Mouse (Mus musculus) lung, embryonic 16.5 days (tissue): ENCODE measurements around the gene Arl2. TPM values are rescaled to one million over a fixed set of nuclear protein-coding genes. Genes with fewer than 3 reads are reported as not detected.
A peak's percentile ranks its signal among the peaks of the same experiment; 100 is the strongest.

Source experiments
- ATAC-seq: fragments of 200-750 bp; cut with Nextera tagmentation; 2 replicates; pipeline ENCODE4 v1.8.0; 2017; ENCODE audit warnings: low read depth, mild to moderate bottlenecking, moderate library complexity
- H3K27ac ChIP-seq: fragments of 300-500 bp; sonication (generic); 2 replicates; pipeline ENCODE4 v1.5.1; 2014; ENCODE audit warnings: mild to moderate bottlenecking, control low read depth, low read length
- H3K27me3 ChIP-seq: fragments of 300-500 bp; sonication (generic); 2 replicates; pipeline ENCODE4 v1.6.1; 2014; ENCODE audit warnings: low read depth, low read length, mixed read lengths; ENCODE audit not compliant: control insufficient read depth, insufficient read depth
- H3K36me3 ChIP-seq: fragments of 300-500 bp; sonication (generic); 2 replicates; pipeline ENCODE4 v1.6.1; 2014; ENCODE audit warnings: low read length; ENCODE audit not compliant: control insufficient read depth, insufficient read depth
- H3K4me1 ChIP-seq: fragments of 300-500 bp; sonication (generic); replicated peaks from 2 replicates; pipeline ENCODE4 v1.6.1; 2014; ENCODE audit warnings: low read length, mixed read lengths; ENCODE audit not compliant: control insufficient read depth, insufficient read depth
- H3K4me2 ChIP-seq: fragments of 300-500 bp; sonication (generic); 2 replicates; pipeline ENCODE4 v1.6.1; 2014; ENCODE audit warnings: low read depth, low read length, control low read depth
- H3K4me3 ChIP-seq: fragments of 300-500 bp; sonication (generic); 2 replicates; pipeline ENCODE4 v1.5.1; 2014; ENCODE audit warnings: mild to moderate bottlenecking, low read length, control low read depth
- H3K9ac ChIP-seq: fragments of 300-500 bp; sonication (generic); 2 replicates; pipeline ENCODE4 v1.6.1; 2014; ENCODE audit warnings: low read length, control low read depth
- H3K9me3 ChIP-seq: fragments of 300-500 bp; sonication (generic); 2 replicates; pipeline ENCODE4 v1.6.1; 2016; ENCODE audit warnings: low read length; ENCODE audit not compliant: control insufficient read depth
- WGBS: fragments of 180-500 bp; shearing (Covaris S2); extraction: QIAGEN DNeasy Blood & Tissue Kit; methylation state at CpG from one replicate; pipeline ENCODE4 v1.1.7; 2014; 5-methylcytosine and 5-hydroxymethylcytosine counted together
- polyA plus RNA-seq: library from polyadenylated mRNA; unstranded; fragments of >200 nt; fragmentation: Nextera tagmentation; extraction: Ambion mirVana; gene quantifications from 2 replicates; pipeline ENCODE4 v1.2.1, GENCODE M21; 2015

Arl2 gene
- polyA plus RNA-seq, 1 experiment from 2014 or later = 95.2 TPM

GRCm38 (mm10) chr19:6101186-6101585 is 40.2 kb downstream of the Arl2 start:
- Histone ChIP-seq H3K9me3 (no peaks in the 10 kb centered on the region), H3K36me3 (no peaks in the 10 kb centered on the region), H3K4me1 (no peaks in the 10 kb centered on the region), H3K4me2 (no peak overlapping the region), H3K27ac (no peak overlapping the region), H3K9ac (no peak overlapping the region), H3K27me3 (no peaks in the 10 kb centered on the region), H3K4me3 (no peak overlapping the region)
- ATAC-seq = no peak
- 54% methylated on average over 6 of the region's 6 CpGs for WGBS

DNA sequence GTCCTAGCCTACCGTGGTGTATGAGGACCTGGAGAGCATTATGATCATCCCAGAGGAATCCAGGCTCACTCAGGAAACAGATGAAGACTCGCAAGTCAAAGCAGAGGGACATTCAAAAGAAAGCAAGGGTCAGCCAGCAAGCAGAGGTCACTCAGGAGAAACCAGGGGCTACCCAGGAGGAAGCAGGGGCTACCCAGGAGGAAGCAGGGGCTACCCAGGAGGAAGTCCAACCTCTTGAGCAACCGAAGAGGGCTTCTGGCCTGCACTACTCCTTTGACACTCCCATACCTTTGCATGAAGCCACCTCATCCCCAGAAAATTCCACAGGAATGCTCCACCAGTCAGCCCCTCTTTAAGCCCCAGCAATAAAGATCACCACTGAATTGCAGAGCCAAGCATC is 43.5 kb downstream of the Arl2 start:
- H3K36me3 ChIP-seq = no peaks in the 10 kb centered on the region

GRCm38 (mm10) chr19:6094119-6094518 is 47.2 kb downstream of the Arl2 start, which contains the start of gene AC131692.1:
Gene AC131692.1, plus strand, starts transcription at chr19:6094419.
- Histone ChIP-seq H3K4me3 (no peak within 1 kb of the TSS), H3K27ac (no peak within 1 kb of the TSS), H3K9me3 (no peaks in the 10 kb centered on the region), H3K4me1 (no peaks in the 10 kb centered on the region), H3K36me3 (peaks cover 13% of the 10 kb centered on the region), H3K27me3 (no peaks in the 10 kb centered on the region), H3K9ac (no peak within 1 kb of the TSS), H3K4me2 (no peak within 1 kb of the TSS)
- ATAC-seq = no peak
- 86% methylated on average over 7 of the region's 7 CpGs for WGBS

More for the DNA sequence above, 43.5 kb downstream of the Arl2 start:
- Histone ChIP-seq H3K9me3 (no peaks in the 10 kb centered on the region), H3K4me3 (no peak overlapping the region), H3K27me3 (no peaks in the 10 kb centered on the region), H3K4me2 (no peak overlapping the region), H3K4me1 (no peaks in the 10 kb centered on the region), H3K27ac (no peak overlapping the region), H3K9ac (no peak overlapping the region)
- ATAC-seq = no peak
- WGBS = 75% methylated on average over 3 of the region's 3 CpGs

GRCm38 (mm10) chr19:6088841-6089240 is 52.5 kb downstream of the Arl2 start:
- no peaks in the 10 kb centered on the region for H3K27me3 ChIP-seq
- no peak overlapping the region for H3K9ac ChIP-seq
- no peak overlapping the region for H3K27ac ChIP-seq
- H3K36me3 ChIP-seq = peaks cover 17% of the 10 kb centered on the region
- H3K4me2 ChIP-seq = no peak overlapping the region
- ATAC-seq = no peak
- H3K4me3 ChIP-seq = no peak overlapping the region
- H3K4me1 ChIP-seq = peaks cover 11% of the 10 kb centered on the region
- 96% methylated on average over 13 of the region's 13 CpGs for WGBS
- H3K9me3 ChIP-seq = no peaks in the 10 kb centered on the region

DNA sequence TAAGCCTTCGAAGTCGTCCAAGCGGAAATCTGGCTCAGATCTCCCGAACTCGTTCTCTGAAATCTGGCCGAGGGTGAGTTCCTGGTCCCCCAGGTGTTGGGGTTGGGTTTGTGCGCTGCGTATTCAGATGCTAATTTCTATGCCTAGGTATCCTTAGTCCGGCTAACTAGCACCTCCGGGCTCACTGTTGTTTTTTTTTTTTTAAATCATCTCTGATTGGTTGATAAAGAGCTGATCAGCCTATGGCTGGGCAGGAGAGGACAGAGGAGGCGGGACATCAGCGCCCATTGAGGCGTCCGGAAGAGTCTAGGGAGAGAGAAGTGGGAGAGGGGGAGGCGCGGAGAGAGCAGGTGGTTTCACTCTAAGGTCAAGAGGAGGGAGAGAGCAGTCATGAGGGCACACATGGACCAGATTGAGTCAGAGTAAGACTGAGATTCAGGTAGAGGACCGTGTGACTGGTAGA is 55.9 kb downstream of the Arl2 start:
- Histone ChIP-seq H3K36me3 (peaks cover 15% of the 10 kb centered on the region), H3K27ac (peak overlapping the region; percentile 62), H3K4me3 (peak overlapping the region; percentile 76), H3K4me2 (peak overlapping the region; percentile 80), H3K9me3 (no peaks in the 10 kb centered on the region), H3K4me1 (peaks cover 13% of the 10 kb centered on the region), H3K27me3 (no peaks in the 10 kb centered on the region), H3K9ac (peak overlapping the region; percentile 79)
- ATAC-seq = peak; percentile 72
- under 1% methylated on average over 17 of the region's 17 CpGs for WGBS

DNA sequence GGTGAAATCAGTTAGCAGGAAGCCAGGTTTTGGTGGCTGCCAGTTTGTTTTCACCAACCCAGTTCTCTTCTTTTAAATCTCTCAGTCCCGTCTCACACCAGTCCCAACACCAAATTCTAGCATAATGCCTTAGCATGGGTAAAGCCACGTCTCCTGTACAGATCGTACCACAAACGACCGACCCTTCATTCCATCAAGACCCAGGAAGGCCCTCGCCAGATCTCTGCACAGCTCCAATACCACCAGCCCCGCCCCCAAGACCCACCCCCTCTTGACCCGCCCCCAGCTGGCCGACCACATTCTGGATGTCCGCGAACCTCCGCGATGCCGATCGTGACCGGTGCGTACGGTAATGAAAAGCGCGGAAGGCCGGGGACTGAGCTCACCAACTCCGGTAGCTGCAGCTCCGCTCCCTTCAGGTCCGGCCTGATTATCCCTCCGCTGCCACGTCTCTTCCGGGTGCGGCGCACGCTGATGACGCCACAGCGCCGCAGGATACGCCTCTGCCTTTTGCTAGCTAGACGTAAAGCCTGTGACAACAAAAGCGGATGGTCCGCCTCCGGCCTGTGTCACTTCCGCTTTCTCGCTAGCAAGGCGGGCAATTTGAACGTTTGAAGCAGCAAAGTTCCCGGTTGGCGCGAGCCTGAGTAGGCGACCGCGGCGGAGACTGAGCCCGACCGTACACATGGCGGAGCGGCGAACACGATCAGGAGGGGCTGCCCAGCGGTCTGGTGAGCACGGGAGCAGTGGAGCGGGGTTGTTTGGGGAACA is 56.7 kb downstream of the Arl2 start, which contains the start of the genes Zfpl1 and Cdca5:
Gene Zfpl1, minus strand, starts transcription at position 479 of the 771 bp plus-strand sequence.
Gene Cdca5, plus strand, starts transcription at position 506 of the 771 bp plus-strand sequence.
- Histone ChIP-seq H3K4me1 (peaks cover 13% of the 10 kb centered on the region), H3K27me3 (no peaks in the 10 kb centered on the region), H3K36me3 (peaks cover 14% of the 10 kb centered on the region; the same call in 1 of the 2 replicates), H3K27ac (peak within 1 kb of the TSS; percentile 62), H3K4me3 (peak within 1 kb of the TSS; percentile 76), H3K9me3 (no peaks in the 10 kb centered on the region), H3K9ac (peak within 1 kb of the TSS; percentile 79), H3K4me2 (peak within 1 kb of the TSS; percentile 80)
- peak; percentile 94 for ATAC-seq
- under 1% methylated on average over 58 of the region's 58 CpGs for WGBS

Other genes starting within 250 kb of the Arl2 start
- gene Tigd3, start 247.4 kb downstream of the Arl2 start, polyA plus RNA-seq = 2.5 and 3.2 TPM in 2 replicates
- 155 TPM in 2 replicates for gene Dpf2, start 228.5 kb downstream of the Arl2 start, polyA plus RNA-seq
- gene Cdc42ep2, start 216.7 kb downstream of the Arl2 start, polyA plus RNA-seq = 15.6 and 17.1 TPM in 2 replicates
- gene Pola2, start 177.3 kb downstream of the Arl2 start, polyA plus RNA-seq = 64.2 and 70.0 TPM in 2 replicates
- not detected in 2 replicates for gene Slc22a20, start 155.4 kb downstream of the Arl2 start, polyA plus RNA-seq
- 12.3 and 12.8 TPM in 2 replicates for gene Capn1, start 125.7 kb downstream of the Arl2 start, polyA plus RNA-seq
- 27.7 and 31.7 TPM in 2 replicates for gene Syvn1, start 95.0 kb downstream of the Arl2 start, polyA plus RNA-seq
- 72.9 and 74.6 TPM in 2 replicates for gene Mrpl49, start 83.8 kb downstream of the Arl2 start, polyA plus RNA-seq
- 757 and 774 TPM in 2 replicates for gene Fau, start 83.7 kb downstream of the Arl2 start, polyA plus RNA-seq
- gene Znhit2, start 80.4 kb downstream of the Arl2 start, polyA plus RNA-seq = 26.2 and 28.6 TPM in 2 replicates
- 12.1 and 19.6 TPM in 2 replicates for gene Tm7sf2, start 73.2 kb downstream of the Arl2 start, polyA plus RNA-seq
- 67.4 and 77.5 TPM in 2 replicates for gene Vps51, start 64.3 kb downstream of the Arl2 start, polyA plus RNA-seq
- not detected in 2 replicates for gene Tmem262, start 61.5 kb downstream of the Arl2 start, polyA plus RNA-seq
- gene Gm28374, start 59.3 kb downstream of the Arl2 start, polyA plus RNA-seq = 1.4 and 1.5 TPM in 2 replicates
- gene Zfpl1, start 56.6 kb downstream of the Arl2 start, polyA plus RNA-seq = 69.1 and 71.8 TPM in 2 replicates
- 40.5 and 42.8 TPM in 2 replicates for gene Cdca5, start 56.6 kb downstream of the Arl2 start, polyA plus RNA-seq
- gene AC131692.1, start 47.1 kb downstream of the Arl2 start, polyA plus RNA-seq = not detected in 2 replicates
- gene Naaladl1, start 35.8 kb downstream of the Arl2 start, polyA plus RNA-seq = 0.29 and 0.94 TPM in 2 replicates
- 32.5 and 36.4 TPM in 2 replicates for gene Sac3d1, start 22.9 kb downstream of the Arl2 start, polyA plus RNA-seq
- 33.4 and 35.1 TPM in 2 replicates for gene Snx15, start 13.2 kb downstream of the Arl2 start, polyA plus RNA-seq
- 0.31 and 0.96 TPM in 2 replicates for gene Batf2, start 565 bp downstream of the Arl2 start, polyA plus RNA-seq
- gene Majin, start 42.8 kb upstream of the Arl2 start, polyA plus RNA-seq = not detected in 2 replicates
- gene Gpha2, start 84.8 kb upstream of the Arl2 start, polyA plus RNA-seq = 0.63 and 0.88 TPM in 2 replicates
- gene Ppp2r5b, start 94.3 kb upstream of the Arl2 start, polyA plus RNA-seq = 17.8 and 20.2 TPM in 2 replicates
- 10.3 and 12.6 TPM in 2 replicates for gene Atg2a, start 100.1 kb upstream of the Arl2 start, polyA plus RNA-seq
- gene Ehd1, start 135.2 kb upstream of the Arl2 start, polyA plus RNA-seq = 77.9 and 81.6 TPM in 2 replicates
- gene Cdc42bpg, start 164.9 kb upstream of the Arl2 start, polyA plus RNA-seq = 1.1 and 1.7 TPM in 2 replicates
- 70.9 and 76.9 TPM in 2 replicates for gene Men1, start 193.4 kb upstream of the Arl2 start, polyA plus RNA-seq
- 24.8 and 27.6 TPM in 2 replicates for gene Map4k2, start 199.6 kb upstream of the Arl2 start, polyA plus RNA-seq
- 120 and 132 TPM in 2 replicates for gene Sf1, start 222.1 kb upstream of the Arl2 start, polyA plus RNA-seq
- gene Pygm, start 242.9 kb upstream of the Arl2 start, polyA plus RNA-seq = 28.6 and 36.1 TPM in 2 replicates